Mouse (Mus musculus) 3T3-L1 (cell line): ENCODE data around the gene Bpifb9a.
"Not testable (repeated sequence)": the region's sequence is repeated elsewhere in the genome, so short reads cannot be mapped to it uniquely, and the experiment has no call there.

Source experiments
- DNase-seq: peaks from one replicate; pipeline ENCODE4 v3.0.0-alpha.2; 2015; ENCODE audit warnings: low read depth, low spot score

Bpifb9a gene

DNA sequence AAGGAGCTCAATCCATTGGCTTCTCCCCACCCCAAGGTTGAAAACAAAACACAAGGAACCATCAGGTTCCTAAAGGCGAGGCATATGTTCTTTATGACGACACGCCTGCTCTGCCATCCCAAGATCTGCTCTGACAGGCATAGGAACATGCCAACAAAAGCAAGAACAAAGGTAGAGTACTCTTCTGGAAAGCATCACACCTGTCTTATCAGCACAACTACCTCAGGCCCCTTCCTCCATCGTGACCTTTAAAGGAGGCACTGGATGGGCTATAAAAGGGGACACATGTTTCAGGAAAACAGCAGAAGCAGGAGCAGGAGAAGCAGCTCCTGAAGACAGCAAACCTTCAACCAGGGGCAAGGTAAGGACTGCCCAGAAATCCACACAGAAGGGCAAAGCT is 49.3 kb downstream of the Bpifb9a start, which contains the start of gene Bpifb9b:
Gene Bpifb9b (plus strand): TSS at position 301 of the 400 bp plus-strand sequence.
- DNase-seq: not testable (repeated sequence)

DNA sequence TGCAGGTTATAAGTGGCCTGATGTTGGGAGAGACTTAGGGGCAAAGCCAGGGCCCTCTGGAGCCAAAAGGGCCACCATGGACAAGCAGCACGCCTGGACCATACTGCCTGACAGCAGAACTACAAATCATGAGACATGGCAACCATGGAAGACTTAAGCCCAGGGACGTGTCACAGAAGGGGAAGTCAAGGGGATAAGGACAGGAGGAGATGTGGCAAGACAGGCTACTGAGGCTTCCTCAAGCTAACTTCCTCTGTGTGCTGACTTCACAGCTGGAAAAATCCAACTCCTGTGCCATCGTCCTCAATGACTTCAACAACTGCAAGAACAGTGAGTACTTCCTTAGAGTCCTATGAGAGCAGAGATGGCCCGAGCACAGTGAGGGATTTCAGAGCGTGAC is 56.1 kb downstream of the Bpifb9a start:
- not testable (repeated sequence) for DNase-seq
